Mouse (Mus musculus): Measurements from ENCODE around the gene Sept6. TPM values are rescaled to one million over a fixed set of nuclear protein-coding genes. Genes with fewer than 3 reads are reported as not detected.

Gene Sept6
- polyA plus RNA-seq, 2 experiments = 3.0 TPM

DNA sequence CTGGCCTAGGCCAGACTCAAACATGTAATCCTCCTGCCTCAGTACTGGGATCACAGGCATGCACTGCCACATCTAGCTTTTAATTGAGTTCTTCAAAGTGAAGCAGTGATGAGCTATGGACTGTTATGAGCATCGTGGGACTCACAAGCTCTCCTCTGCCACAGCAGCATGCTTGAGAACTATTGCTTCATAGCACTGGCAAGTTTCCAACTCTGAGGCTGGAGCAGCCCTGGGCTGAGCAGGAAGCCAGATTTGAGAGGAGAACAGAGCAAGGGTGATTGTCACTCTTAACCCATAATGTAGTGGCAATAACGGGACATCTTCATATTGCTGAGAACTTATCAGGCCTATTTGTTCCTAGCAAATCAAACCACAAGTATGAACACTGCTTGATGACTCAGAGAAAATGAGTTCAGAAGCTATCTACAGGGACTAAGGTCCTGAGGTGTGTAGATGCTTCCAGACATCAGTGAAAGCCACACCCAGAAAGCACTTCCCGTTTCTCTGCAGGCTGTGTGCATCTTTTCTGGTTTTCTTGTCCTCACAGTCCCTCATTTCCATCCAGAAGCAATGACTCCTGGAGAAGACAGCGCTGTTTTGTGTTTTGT, 51.7 kb downstream of the Sept6 start:
- no peaks in the 10 kb centered on the region for H3K4me1 ChIP-seq (replicated peaks; ENCODE audit: control insufficient read depth in 2 of 2, insufficient read depth in 2 of 2, low read length in 1 of 2)
- no peak for TF ChIP-seq EP300 (IDR thresholded peaks at IDR 0.05; ENCODE audit: low read depth)
- TF ChIP-seq CTCF (IDR thresholded peaks at IDR 0.05; ENCODE audit: low read depth) = no peak
- H3K27ac ChIP-seq = no peak overlapping the region
- H3K9ac ChIP-seq (replicated peaks) = no peak overlapping the region
- WGBS (ENCODE audit: insufficient replicate concordance) = 45% methylated on average over 4 of the region's 4 CpGs
- no peak overlapping the region for H3K4me3 ChIP-seq (ENCODE audit: insufficient read depth in 1 of 2, low read depth in 2 of 2, low read length in 2 of 2)
- no peak overlapping the region for H3K4me2 ChIP-seq (ENCODE audit: low read depth)
- ATAC-seq (ENCODE audit: insufficient read depth) (no peak), DNase-seq (ENCODE audit: low read depth in 3 of 3, low spot score in 3 of 3) (no peak)
- H3K9me3 ChIP-seq (ENCODE audit: control insufficient read depth, low read length) = no peaks in the 10 kb centered on the region
- no peaks in the 10 kb centered on the region for H3K27me3 ChIP-seq (ENCODE audit: control insufficient read depth, insufficient read depth, low read length)
- no peaks in the 10 kb centered on the region for H3K36me3 ChIP-seq (replicated peaks; ENCODE audit: control insufficient read depth, insufficient read depth, low read depth)

DNA sequence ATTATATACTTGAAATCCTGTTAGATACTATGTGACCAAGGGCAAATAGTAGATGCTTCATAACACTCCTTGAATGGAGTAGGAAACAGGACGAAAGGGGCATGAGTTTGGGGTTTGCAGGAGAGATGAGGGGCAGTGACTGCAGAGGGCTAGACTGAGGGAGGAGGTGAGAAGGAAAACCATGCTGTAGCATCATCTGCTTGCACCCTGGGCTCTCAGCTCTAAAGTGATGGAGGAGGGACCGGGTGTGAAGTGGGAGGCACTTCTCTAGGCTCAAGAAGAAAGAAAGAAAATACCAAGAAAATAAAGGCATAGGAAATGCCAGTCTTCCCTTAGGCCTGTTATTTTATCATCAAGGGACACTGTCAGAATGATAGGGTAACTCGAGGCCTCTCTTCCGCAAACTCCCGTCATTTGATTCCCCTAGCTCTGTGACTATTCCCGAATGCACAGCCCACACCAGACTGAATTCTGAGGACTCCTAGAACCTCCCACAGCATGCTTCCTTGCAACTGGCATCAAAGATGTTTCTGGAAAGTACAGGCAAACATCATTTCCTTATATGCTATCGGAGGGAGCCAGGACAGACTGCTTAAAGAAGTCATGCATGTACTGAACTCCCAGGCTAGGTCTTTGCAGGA, 56.1 kb downstream of the Sept6 start:
- no peak overlapping the region for H3K9ac ChIP-seq (replicated peaks)
- ATAC-seq (ENCODE audit: insufficient read depth) = no peak
- H3K27ac ChIP-seq = no peak overlapping the region
- H3K9me3 ChIP-seq (ENCODE audit: control insufficient read depth, low read length) = no peaks in the 10 kb centered on the region
- no peaks in the 10 kb centered on the region for H3K36me3 ChIP-seq (replicated peaks; ENCODE audit: control insufficient read depth, insufficient read depth, low read depth)
- no peak for TF ChIP-seq CTCF (IDR thresholded peaks at IDR 0.05; ENCODE audit: low read depth)
- no peak for TF ChIP-seq EP300 (IDR thresholded peaks at IDR 0.05; ENCODE audit: low read depth)
- H3K4me1 ChIP-seq (replicated peaks; ENCODE audit: control insufficient read depth in 2 of 2, insufficient read depth in 2 of 2, low read length in 1 of 2) = no peaks in the 10 kb centered on the region
- 60% methylated on average over 7 of the region's 7 CpGs for WGBS (ENCODE audit: insufficient replicate concordance)
- H3K4me2 ChIP-seq (ENCODE audit: low read depth) = no peak overlapping the region
- DNase-seq (ENCODE audit: low read depth in 3 of 3, low spot score in 3 of 3) = no peak
- H3K4me3 ChIP-seq (ENCODE audit: insufficient read depth in 1 of 2, low read depth in 2 of 2, low read length in 2 of 2) = no peak overlapping the region
- no peaks in the 10 kb centered on the region for H3K27me3 ChIP-seq (ENCODE audit: control insufficient read depth, insufficient read depth, low read length)

DNA sequence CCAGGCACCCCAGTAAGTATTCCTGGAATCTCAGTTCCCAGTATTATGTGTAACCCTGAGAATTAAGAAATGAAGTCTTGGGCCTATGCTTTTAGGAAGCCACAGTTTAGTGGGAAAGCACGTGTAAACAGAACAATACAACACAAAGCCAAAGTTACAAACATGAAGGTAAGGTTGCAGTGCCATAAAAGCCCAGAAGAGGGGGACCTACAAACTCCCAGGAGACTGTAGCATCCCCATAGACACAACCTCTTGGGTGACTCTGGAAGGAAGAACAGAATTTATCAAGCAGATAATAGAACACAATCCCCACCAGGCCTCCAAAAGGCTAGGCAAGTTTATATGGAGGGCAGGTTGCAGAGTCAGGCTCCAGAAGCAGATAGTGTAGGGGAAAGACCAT, 61.0 kb downstream of the Sept6 start:
- ATAC-seq (ENCODE audit: insufficient read depth) (no peak), DNase-seq (ENCODE audit: low read depth in 3 of 3, low spot score in 3 of 3) (no peak)
- Histone ChIP-seq H3K4me2 (ENCODE audit: low read depth) (no peak overlapping the region), H3K27me3 (ENCODE audit: control insufficient read depth, insufficient read depth, low read length) (no peaks in the 10 kb centered on the region), H3K27ac (no peak overlapping the region), H3K4me3 (ENCODE audit: insufficient read depth in 1 of 2, low read depth in 2 of 2, low read length in 2 of 2) (no peak overlapping the region), H3K9me3 (ENCODE audit: control insufficient read depth, low read length) (no peaks in the 10 kb centered on the region), H3K36me3 (replicated peaks; ENCODE audit: control insufficient read depth, insufficient read depth, low read depth) (no peaks in the 10 kb centered on the region), H3K9ac (replicated peaks) (no peak overlapping the region), H3K4me1 (replicated peaks; ENCODE audit: control insufficient read depth in 2 of 2, insufficient read depth in 2 of 2, low read length in 1 of 2) (no peaks in the 10 kb centered on the region)
- 40% methylated on average over 1 of the region's 1 CpGs for WGBS (ENCODE audit: insufficient replicate concordance)
- TF ChIP-seq EP300 (IDR thresholded peaks at IDR 0.05; ENCODE audit: low read depth) (no peak), CTCF (IDR thresholded peaks at IDR 0.05; ENCODE audit: low read depth) (peak; percentile 25; the same call in 1 of the 2 replicates)

DNA sequence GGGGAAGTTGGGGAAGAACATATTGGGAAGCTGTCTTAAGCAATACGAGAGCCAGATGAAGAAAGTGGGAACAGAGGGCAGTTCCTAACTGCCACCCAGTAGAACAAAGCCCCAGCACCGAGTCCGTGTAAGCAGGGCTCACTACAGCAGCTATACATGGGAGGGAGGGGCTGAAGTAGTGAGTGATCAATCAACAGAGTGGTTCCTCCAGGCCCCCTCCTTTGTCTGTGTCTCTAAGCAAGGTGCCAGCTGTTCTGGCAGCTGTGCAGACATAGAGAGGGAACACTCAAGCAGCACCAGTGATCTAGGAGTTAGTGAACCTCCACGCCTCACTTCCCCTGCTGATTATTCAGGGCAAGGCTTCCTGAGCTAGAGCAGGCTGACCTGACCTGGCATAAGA, 61.9 kb downstream of the Sept6 start:
- H3K4me3 ChIP-seq (ENCODE audit: insufficient read depth in 1 of 2, low read depth in 2 of 2, low read length in 2 of 2) = no peak overlapping the region
- H3K27me3 ChIP-seq (ENCODE audit: control insufficient read depth, insufficient read depth, low read length) = no peaks in the 10 kb centered on the region
- H3K9ac ChIP-seq (replicated peaks) = no peak overlapping the region
- no peak for ATAC-seq (ENCODE audit: insufficient read depth)
- WGBS (ENCODE audit: insufficient replicate concordance) = 65% methylated on average over 4 of the region's 4 CpGs
- DNase-seq (ENCODE audit: low read depth in 3 of 3, low spot score in 3 of 3) = no peak
- no peaks in the 10 kb centered on the region for H3K4me1 ChIP-seq (replicated peaks; ENCODE audit: control insufficient read depth in 2 of 2, insufficient read depth in 2 of 2, low read length in 1 of 2)
- no peak for TF ChIP-seq CTCF (IDR thresholded peaks at IDR 0.05; ENCODE audit: low read depth)
- TF ChIP-seq EP300 (IDR thresholded peaks at IDR 0.05; ENCODE audit: low read depth) = no peak
- no peaks in the 10 kb centered on the region for H3K9me3 ChIP-seq (ENCODE audit: control insufficient read depth, low read length)
- no peak overlapping the region for H3K4me2 ChIP-seq (ENCODE audit: low read depth)
- H3K27ac ChIP-seq = no peak overlapping the region
- H3K36me3 ChIP-seq (replicated peaks; ENCODE audit: control insufficient read depth, insufficient read depth, low read depth) = no peaks in the 10 kb centered on the region

DNA sequence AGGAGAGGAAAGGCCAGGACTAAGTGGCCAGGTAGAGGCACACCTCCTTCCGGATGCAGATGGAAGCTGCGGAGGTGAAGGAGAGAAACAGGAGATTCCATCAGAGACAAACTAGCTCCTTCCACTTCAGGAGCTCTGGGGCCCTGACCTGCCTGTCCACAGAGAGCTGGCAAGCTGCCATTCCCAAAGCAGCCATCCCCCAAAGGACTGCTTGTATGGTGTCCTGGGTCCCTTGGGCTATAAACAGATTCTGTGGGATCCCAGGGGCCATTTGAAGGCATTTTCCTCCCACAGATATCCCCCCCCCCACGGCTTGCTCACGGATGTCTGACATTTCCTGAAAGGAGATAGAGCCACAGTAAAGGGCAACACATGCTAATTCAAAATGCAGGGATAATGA, 62.8 kb downstream of the Sept6 start:
- no peak overlapping the region for H3K4me2 ChIP-seq (ENCODE audit: low read depth)
- H3K4me1 ChIP-seq (replicated peaks; ENCODE audit: control insufficient read depth in 2 of 2, insufficient read depth in 2 of 2, low read length in 1 of 2) = no peaks in the 10 kb centered on the region
- no peak overlapping the region for H3K9ac ChIP-seq (replicated peaks)
- H3K27ac ChIP-seq = no peak overlapping the region
- 48% methylated on average over 4 of the region's 4 CpGs for WGBS (ENCODE audit: insufficient replicate concordance)
- ATAC-seq (ENCODE audit: insufficient read depth) (no peak), DNase-seq (ENCODE audit: low read depth in 3 of 3, low spot score in 3 of 3) (no peak)
- H3K36me3 ChIP-seq (replicated peaks; ENCODE audit: control insufficient read depth, insufficient read depth, low read depth) = no peaks in the 10 kb centered on the region
- H3K9me3 ChIP-seq (ENCODE audit: control insufficient read depth, low read length) = no peaks in the 10 kb centered on the region
- H3K4me3 ChIP-seq (ENCODE audit: insufficient read depth in 1 of 2, low read depth in 2 of 2, low read length in 2 of 2) = no peak overlapping the region
- H3K27me3 ChIP-seq (ENCODE audit: control insufficient read depth, insufficient read depth, low read length) = no peaks in the 10 kb centered on the region
- TF ChIP-seq CTCF (IDR thresholded peaks at IDR 0.05; ENCODE audit: low read depth) (no peak), EP300 (IDR thresholded peaks at IDR 0.05; ENCODE audit: low read depth) (no peak)
